Mouse (Mus musculus) left cerebral cortex, adult 9 months (tissue): ENCODE results near the gene Mark3.
A peak's percentile ranks its signal among the peaks of the same experiment; 100 is the strongest.

Experiments
- DNase-seq, 2 experiments: peaks; one replicate each; pipeline ENCODE4 v3.0.0; 2022; ENCODE audit warnings: low spot score in 2 of 2

Gene Mark3

GRCm38 (mm10) chr12:111696239-111696638, 121.9 kb downstream of the Mark3 start:
- peak in 1 of 2 experiments; percentile 80 for DNase-seq

DNA sequence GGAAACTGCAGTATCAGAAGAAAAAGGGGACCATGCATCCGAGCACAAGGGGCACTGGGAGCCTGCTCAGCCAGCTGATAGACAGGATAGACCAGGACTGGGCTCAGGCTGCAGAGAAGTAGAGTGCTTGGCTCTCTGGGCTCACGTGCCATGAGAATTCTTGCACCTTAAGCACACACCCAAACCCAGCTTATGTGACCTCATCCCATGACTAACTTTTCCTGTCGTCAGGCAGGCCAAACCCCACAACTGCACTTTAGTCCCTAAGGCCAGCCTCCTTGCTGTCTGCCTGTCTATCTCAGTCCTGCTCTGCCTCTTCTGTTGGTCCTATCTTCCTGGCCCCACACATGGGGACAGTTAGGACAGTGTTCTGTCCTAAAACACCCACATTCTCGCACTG, 123.4 kb downstream of the Mark3 start:
- DNase-seq, result no peak

DNA sequence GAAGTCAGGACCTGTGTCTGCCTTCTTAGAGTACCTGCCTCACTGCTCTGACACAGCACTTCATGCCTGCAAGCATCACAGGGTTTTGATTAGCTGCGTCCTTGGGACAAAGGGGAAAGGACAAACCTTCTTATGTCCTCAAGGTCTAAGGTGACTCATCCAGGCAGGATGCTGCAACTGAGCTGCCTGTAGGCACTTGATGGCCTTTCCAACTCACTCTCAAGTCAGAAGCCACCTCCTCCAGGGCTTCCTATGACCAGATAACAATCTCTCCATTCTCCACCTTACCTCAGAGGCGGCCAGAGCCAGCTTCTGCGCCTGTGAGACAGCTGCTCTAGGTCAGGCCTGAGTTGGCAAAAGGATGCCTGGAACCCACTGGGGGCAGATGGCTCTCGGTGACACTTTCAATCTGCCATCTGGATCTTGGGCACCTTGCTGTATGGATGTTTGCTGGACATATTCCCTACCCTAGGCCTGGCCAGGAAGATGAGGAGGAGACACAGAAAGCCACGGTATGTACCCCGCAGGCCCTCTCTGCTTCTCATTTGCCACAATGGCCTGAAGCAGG, 124.1 kb downstream of the Mark3 start:
- DNase-seq, result no peak

GRCm38 (mm10) chr12:111699542-111699941, 125.2 kb downstream of the Mark3 start:
- peak in 1 of 2 experiments; percentile 70 for DNase-seq

DNA sequence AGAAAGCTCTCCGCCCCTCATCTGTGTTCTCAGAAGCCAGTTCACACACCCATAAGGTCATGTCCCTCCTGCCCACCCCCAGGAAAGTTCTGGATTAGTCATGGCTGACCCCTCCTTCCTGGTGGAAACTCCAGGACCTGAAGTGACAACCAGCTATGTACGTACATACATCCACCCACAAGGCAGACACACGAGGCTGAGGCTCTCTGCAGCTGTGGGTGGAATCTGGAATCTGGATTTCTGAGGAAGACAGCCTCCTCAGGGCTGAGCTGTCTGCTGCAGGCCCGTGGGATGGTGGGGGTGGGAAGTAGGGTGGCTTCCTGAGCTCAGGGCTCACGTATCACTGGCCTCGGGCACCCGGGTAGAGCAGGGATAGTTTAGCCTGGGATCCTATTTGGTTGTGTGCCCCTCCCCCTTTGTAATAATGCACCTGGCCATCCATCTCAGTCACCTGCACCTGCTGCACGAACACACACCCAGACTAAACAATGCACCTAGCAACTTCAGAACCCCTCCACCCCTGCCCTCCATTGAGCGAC, 126.7 kb downstream of the Mark3 start:
- peak in 1 of 2 experiments; percentile 83 for DNase-seq

DNA sequence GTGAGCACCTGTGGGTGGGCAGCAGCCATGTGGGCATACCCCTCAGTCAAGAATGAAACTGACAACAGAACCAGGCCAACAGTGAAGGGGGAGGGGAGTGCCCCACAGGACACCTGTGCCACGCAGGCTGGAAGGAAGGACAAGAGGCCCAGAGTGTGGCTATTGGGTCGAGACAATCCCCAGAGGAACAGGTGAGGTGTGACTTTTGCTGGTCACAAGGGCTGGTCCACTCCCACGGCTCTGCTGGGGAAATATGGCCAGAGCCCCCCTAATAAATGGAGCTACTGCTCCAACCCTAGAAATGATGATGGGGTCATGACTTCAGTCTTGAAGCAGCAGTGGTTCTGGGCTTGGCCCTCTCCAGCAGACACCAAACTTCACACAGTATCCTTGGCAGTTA, 129.0 kb downstream of the Mark3 start:
- no peak for DNase-seq

- DNase-seq, result no peak
Measured at GRCm38 (mm10) chr12:111704609-111705008, 130.3 kb downstream of the Mark3 start.

DNA sequence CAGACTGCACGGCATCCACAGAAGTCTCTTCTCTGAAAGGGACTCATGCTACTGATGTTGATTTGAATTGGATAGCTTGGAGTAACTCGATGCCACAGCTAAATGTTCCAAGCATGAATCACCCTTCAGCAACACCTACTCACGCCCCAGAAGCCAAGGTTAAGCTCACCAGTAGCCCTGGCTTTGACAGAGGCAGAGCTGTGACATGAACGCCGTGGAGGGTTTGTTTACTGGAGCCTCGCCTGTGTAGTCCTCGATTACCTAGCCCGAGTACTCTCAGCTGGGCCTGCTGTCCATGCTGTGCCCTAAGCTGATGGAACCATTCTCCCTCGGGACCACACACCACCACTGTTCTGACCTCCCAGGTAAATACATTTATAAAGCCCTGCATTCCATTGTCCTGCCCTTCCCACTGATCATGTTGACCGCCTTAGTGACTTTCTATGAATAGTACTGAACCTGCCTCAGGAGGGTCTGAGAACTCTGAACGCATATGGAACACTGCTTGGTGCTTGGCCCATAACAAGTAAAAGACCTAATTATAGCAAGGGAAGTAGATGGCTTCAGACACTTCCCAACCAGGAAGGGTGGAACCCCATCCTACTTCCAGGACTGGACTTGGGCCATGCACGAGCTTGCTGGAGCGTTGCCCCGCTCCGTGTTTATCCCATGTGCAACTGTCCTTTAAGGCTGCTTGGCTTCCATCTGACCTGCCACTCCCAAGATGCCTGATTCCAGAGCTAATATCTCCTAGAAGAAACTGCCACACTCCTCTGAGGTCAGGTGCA, 131.1 kb downstream of the Mark3 start:
- no peak for DNase-seq
